Mouse (Mus musculus) lung, postnatal 0 days (tissue): ENCODE data around the gene Prkce. TPM values are rescaled to one million over a fixed set of nuclear protein-coding genes. Genes with fewer than 3 reads are reported as not detected.

Experiments used
- ATAC-seq: fragments of 200-750 bp; cut with Nextera tagmentation; 2 replicates; pipeline ENCODE4 v1.8.0; 2017; ENCODE audit warnings: moderate library complexity
- DNase-seq: peaks from one replicate; pipeline ENCODE4 v3.0.0-alpha.2; 2016; ENCODE audit warnings: low spot score
- H3K27ac ChIP-seq: fragments of 300-500 bp; sonication (generic); 2 replicates; pipeline ENCODE4 v1.5.1; 2014; ENCODE audit warnings: antibody characterized with exemption, mild to moderate bottlenecking, low read length, mixed read lengths
- H3K27me3 ChIP-seq: fragments of 300-500 bp; sonication (generic); replicated peaks from 2 replicates; pipeline ENCODE4 v1.6.1; 2014; ENCODE audit warnings: low read length, mixed read lengths; ENCODE audit not compliant: insufficient read depth
- H3K36me3 ChIP-seq: fragments of 300-500 bp; sonication (generic); 2 replicates; pipeline ENCODE4 v1.6.1; 2014; ENCODE audit warnings: low read length, mixed read lengths; ENCODE audit not compliant: insufficient read depth
- H3K4me1 ChIP-seq: fragments of 300-500 bp; sonication (generic); 2 replicates; pipeline ENCODE4 v1.6.1; 2014; ENCODE audit warnings: antibody characterized with exemption, low read depth, low read length, mixed read lengths; ENCODE audit not compliant: insufficient read depth
- H3K4me2 ChIP-seq: fragments of 300-500 bp; sonication (generic); replicated peaks from 2 replicates; pipeline ENCODE4 v1.6.1; 2014; ENCODE audit warnings: low read depth, mild to moderate bottlenecking, low read length, moderate library complexity, mixed read lengths
- H3K4me3 ChIP-seq: fragments of 300-500 bp; sonication (generic); 2 replicates; pipeline ENCODE4 v1.5.1; 2014; ENCODE audit warnings: low read depth, low read length
- H3K9ac ChIP-seq: fragments of 300-500 bp; sonication (generic); replicated peaks from 2 replicates; pipeline ENCODE4 v1.6.1; 2014; ENCODE audit warnings: low read depth, mild to moderate bottlenecking
- H3K9me3 ChIP-seq: fragments of 300-500 bp; sonication (generic); 2 replicates; pipeline ENCODE4 v1.6.1; 2016; ENCODE audit warnings: low read length, mixed read lengths
- CTCF ChIP-seq: IDR thresholded peaks from 2 replicates; pipeline ENCODE4 v1.5.1; 2016; ENCODE audit warnings: antibody characterized with exemption, mild to moderate bottlenecking
- EP300 ChIP-seq: IDR thresholded peaks from 2 replicates; pipeline ENCODE4 v1.6.1; 2016; ENCODE audit warnings: antibody characterized with exemption, mild to moderate bottlenecking, control low read depth
- WGBS: fragments of 180-500 bp; shearing (Covaris S2); extraction: QIAGEN DNeasy Blood & Tissue Kit; methylation state at CpG from one replicate; pipeline ENCODE4 v1.1.7; 2014; 5-methylcytosine and 5-hydroxymethylcytosine counted together
- polyA plus RNA-seq: library from polyadenylated mRNA; unstranded; fragments of >200 nt; fragmentation: Nextera tagmentation; extraction: Ambion mirVana; gene quantifications from 2 replicates; pipeline ENCODE4 v1.2.1, GENCODE M21; 2015

The Prkce gene
- polyA plus RNA-seq, 1 experiment from 2014 or later = 10.6 TPM

DNA sequence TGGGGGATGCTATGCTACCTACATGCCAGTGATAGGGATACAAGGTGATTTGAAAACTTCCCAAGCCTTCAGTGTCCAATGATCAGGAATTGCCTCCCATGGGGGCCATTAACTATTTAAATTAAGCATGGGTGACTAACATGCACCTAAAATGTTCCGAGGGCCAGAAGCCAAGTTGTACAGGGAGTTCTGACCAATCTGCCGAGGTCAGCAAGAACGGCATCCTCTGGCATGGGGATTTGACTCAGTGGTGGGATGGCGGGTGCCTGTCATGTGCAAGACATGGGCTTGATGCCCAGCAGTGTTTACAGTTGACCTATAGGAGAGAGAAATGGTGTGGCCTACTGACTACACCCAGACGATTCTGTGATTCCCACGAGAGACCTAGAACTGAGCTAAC is 482.7 kb downstream of the Prkce start:
- DNase-seq = no peak
- ATAC-seq = no peak
- no peaks in the 10 kb centered on the region for H3K36me3 ChIP-seq
- 91% methylated on average over 6 of the region's 6 CpGs for WGBS
- H3K4me1 ChIP-seq = no peaks in the 10 kb centered on the region
- H3K27ac ChIP-seq = no peak overlapping the region
- H3K4me2 ChIP-seq = no peak overlapping the region
- H3K9ac ChIP-seq = no peak overlapping the region
- no peaks in the 10 kb centered on the region for H3K27me3 ChIP-seq
- no peak overlapping the region for H3K4me3 ChIP-seq
- H3K9me3 ChIP-seq = no peaks in the 10 kb centered on the region
- TF ChIP-seq CTCF = no peak
- TF ChIP-seq EP300 = no peak

DNA sequence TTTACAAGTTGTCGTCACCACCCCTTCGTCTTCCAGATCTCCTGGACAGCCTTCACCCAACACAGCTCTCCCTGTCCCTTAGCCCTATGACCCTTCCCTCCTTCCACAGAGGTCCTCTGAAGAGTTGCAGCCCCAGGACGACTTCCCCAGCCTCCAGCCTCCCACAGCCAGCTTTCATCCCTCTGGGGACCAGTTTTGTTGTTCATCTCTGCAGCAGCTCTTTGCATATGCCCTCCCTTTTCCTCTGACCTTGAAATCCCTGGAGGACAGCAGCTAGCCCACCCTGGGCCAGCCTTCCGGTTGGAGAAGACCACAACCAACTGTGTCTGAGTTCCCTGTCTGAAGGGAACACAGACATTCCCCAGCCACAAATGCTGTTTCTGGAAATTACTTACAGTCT is 483.5 kb downstream of the Prkce start:
- no peaks in the 10 kb centered on the region for H3K4me1 ChIP-seq
- H3K9ac ChIP-seq = no peak overlapping the region
- H3K4me3 ChIP-seq = no peak overlapping the region
- no peaks in the 10 kb centered on the region for H3K36me3 ChIP-seq
- ATAC-seq = no peak
- 53% methylated on average over 4 of the region's 4 CpGs for WGBS
- H3K4me2 ChIP-seq = no peak overlapping the region
- no peaks in the 10 kb centered on the region for H3K27me3 ChIP-seq
- no peak overlapping the region for H3K27ac ChIP-seq
- DNase-seq = no peak
- no peak for TF ChIP-seq CTCF
- H3K9me3 ChIP-seq = no peaks in the 10 kb centered on the region

DNA sequence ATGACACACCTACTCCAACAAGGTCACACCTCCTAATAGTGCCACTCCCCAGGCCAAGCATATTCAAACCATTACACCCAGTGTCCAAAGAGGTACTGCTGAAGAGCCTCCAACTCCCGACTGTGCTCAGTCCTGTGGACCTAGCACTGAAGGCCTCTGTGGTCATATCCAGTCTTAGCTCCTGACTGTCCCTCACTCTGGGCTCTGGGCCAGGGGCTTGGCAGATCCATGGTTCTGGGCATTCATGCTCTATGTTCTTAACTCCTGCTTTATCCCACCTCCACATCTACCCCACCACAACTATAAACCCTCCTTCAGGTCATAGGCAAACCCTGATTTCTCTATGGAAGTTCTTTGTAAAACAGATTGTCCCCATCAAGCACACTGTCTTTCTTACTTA is 485.2 kb downstream of the Prkce start:
- DNase-seq (no peak), ATAC-seq (no peak)
- no peak overlapping the region for H3K4me2 ChIP-seq
- H3K27me3 ChIP-seq = no peaks in the 10 kb centered on the region
- H3K27ac ChIP-seq = no peak overlapping the region
- TF ChIP-seq CTCF (no peak), EP300 (no peak)
- H3K9me3 ChIP-seq = no peaks in the 10 kb centered on the region
- no peak overlapping the region for H3K9ac ChIP-seq
- H3K4me1 ChIP-seq = no peaks in the 10 kb centered on the region
- WGBS = 81% methylated on average over 1 of the region's 1 CpGs
- no peaks in the 10 kb centered on the region for H3K36me3 ChIP-seq
- no peak overlapping the region for H3K4me3 ChIP-seq

DNA sequence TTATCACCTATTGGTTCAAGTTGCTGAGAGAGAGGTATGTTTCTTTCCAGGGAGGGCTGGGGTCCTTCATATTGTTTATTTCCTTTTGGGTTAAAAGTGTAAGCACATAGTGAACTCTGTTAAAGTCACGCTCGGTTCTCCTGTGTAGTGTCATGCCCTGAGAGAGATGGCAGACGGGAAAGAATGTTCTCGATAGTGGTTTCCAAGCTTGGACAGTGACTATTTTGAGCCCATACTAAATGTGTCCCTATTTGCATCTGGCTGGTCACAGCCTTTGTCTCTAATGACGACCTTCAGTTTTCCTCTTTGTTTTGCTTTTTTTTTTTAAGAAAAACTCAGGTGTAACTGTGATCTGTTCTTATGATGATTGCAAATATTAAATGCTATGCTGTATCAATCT is 488.8 kb downstream of the Prkce start:
- no peak for DNase-seq

DNA sequence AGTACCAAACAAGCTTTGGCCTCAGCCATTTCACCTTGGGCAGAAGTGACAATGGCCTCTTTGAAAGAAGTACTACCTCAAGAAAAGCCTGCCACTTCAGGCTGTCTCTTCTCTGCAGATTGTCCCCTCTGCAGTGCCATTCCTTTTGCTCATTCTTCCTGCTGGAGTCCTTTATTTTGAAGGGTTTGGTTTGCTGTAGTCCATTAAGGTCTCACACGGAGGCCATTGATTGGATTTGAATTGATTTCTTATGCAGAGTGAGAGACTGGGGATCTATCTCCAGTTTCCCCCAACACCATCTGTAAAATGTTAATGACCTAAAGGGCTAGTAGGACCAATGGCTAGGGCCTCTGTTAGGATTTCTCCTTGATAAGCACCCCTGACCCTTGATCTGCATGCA is 494.7 kb downstream of the Prkce start:
- no peaks in the 10 kb centered on the region for H3K27me3 ChIP-seq
- no peak for DNase-seq
- H3K9me3 ChIP-seq = no peaks in the 10 kb centered on the region
- no peak overlapping the region for H3K4me3 ChIP-seq
- TF ChIP-seq CTCF (no peak), EP300 (no peak)
- H3K36me3 ChIP-seq = no peaks in the 10 kb centered on the region
- no peak overlapping the region for H3K9ac ChIP-seq
- no peaks in the 10 kb centered on the region for H3K4me1 ChIP-seq
- 62% methylated on average over 1 of the region's 1 CpGs for WGBS
- H3K27ac ChIP-seq = no peak overlapping the region
- H3K4me2 ChIP-seq = no peak overlapping the region
- ATAC-seq = no peak

More for the DNA sequence above, 488.8 kb downstream of the Prkce start:
- H3K9me3 ChIP-seq = no peaks in the 10 kb centered on the region
- no peak for TF ChIP-seq EP300
- TF ChIP-seq CTCF = no peak
- WGBS = 73% methylated on average over 5 of the region's 5 CpGs
- H3K36me3 ChIP-seq = no peaks in the 10 kb centered on the region
- H3K4me3 ChIP-seq = no peak overlapping the region
- H3K9ac ChIP-seq = no peak overlapping the region
- H3K4me1 ChIP-seq = no peaks in the 10 kb centered on the region
- no peak overlapping the region for H3K27ac ChIP-seq
- H3K4me2 ChIP-seq = no peak overlapping the region
- ATAC-seq = no peak
- no peaks in the 10 kb centered on the region for H3K27me3 ChIP-seq

DNA sequence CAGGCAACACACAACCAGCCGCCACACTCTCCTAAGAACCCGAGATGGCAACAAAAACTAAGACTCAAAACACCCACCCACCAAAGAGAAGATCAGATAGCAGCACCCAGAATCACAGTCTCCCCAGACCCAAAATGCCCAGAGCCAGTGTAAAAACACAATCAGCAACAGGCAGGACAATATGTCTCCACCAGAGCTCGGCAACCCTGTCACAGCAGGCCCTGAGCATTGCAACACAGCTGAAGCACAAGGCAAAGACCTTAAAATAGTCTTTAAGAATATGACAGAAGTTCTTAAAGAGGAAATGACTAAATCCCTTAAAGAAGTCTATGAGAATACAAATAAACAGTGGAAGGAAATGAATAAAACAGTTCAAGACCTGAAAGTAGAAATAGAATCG is 495.9 kb downstream of the Prkce start:
- ATAC-seq (peak; percentile 68), DNase-seq (peak; percentile 68)
- H3K9me3 ChIP-seq = no peaks in the 10 kb centered on the region
- no peak overlapping the region; the same call in 1 of the 2 replicates for H3K27ac ChIP-seq
- no peaks in the 10 kb centered on the region for H3K27me3 ChIP-seq
- no peaks in the 10 kb centered on the region for H3K4me1 ChIP-seq
- H3K4me3 ChIP-seq = no peak overlapping the region
- no peak overlapping the region for H3K9ac ChIP-seq
- whole genome bisulfite sequencing = 59% methylated on average over 4 of the region's 4 CpGs
- H3K36me3 ChIP-seq = no peaks in the 10 kb centered on the region
- TF ChIP-seq EP300 (peak; percentile 48; the same call in 1 of the 2 replicates), CTCF (no peak)
- no peak overlapping the region for H3K4me2 ChIP-seq
